Mouse (Mus musculus): ENCODE results near the gene Fgf23.

DNA sequence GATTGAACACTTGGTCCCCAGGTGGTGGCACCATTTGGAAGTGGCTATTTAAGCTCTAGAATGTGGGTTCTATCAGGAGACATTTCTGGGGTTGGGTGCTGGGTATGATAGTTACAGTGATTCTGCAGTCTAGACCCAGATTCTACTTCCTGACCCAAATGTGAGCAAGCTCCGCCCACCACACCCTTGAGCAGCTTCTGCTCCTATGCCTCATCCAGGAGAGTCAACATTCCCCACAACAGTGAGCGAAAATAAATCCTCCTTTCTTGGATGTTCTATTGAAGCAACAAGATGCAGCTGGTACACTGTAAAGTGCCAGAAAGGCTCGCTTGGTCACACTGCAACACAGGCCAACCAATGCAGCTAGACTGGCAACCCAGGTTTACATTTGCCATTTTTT, 8.8 kb upstream of the Fgf23 start:
- TF ChIP-seq CTCF (IDR thresholded peaks at IDR 0.05; ENCODE audit: control insufficient read depth, insufficient read depth, low read length): no peak
- TF ChIP-seq POLR2A (IDR thresholded peaks at IDR 0.05; ENCODE audit: borderline replicate concordance, control insufficient read depth, low read depth, low read length): no peak
